Mouse (Mus musculus) limb, embryonic 14.5 days (tissue): ENCODE measurements at regions not wholly inside any gene's neighbourhood (a gene's known extent, or its start where the extent isn't known, plus 50 kb on each side); places are given as distances from the start of the nearest gene placed in this dataset.

Experiments
- ATAC-seq: fragments of 200-750 bp; cut with Nextera tagmentation; 2 replicates; pipeline ENCODE4 v1.8.0; 2017; ENCODE audit warnings: low read depth, moderate number of reproducible peaks, moderate TSS enrichment; ENCODE audit not compliant: low FRiP score
- DNase-seq: peaks from one replicate; pipeline ENCODE4 v3.0.0-alpha.2; 2015; ENCODE audit warnings: low spot score
- H3K27ac ChIP-seq: fragments of 300-500 bp; sonication (generic); replicated peaks from 2 replicates; pipeline ENCODE4 v1.5.1; 2014; ENCODE audit warnings: low read depth, mild to moderate bottlenecking, low read length, moderate library complexity, mixed read lengths
- H3K27me3 ChIP-seq: fragments of 300-500 bp; sonication (generic); 2 replicates; pipeline ENCODE4 v1.6.1; 2014; ENCODE audit warnings: low read length, mixed read lengths; ENCODE audit not compliant: control insufficient read depth, insufficient read depth
- H3K36me3 ChIP-seq: fragments of 300-500 bp; sonication (generic); 2 replicates; pipeline ENCODE4 v1.6.1; 2014; ENCODE audit warnings: mild to moderate bottlenecking, low read length, moderate library complexity, mixed read lengths; ENCODE audit not compliant: control insufficient read depth, insufficient read depth
- H3K4me1 ChIP-seq: fragments of 300-500 bp; sonication (generic); 2 replicates; pipeline ENCODE4 v1.6.1; 2014; ENCODE audit warnings: antibody characterized with exemption, low read length, mixed read lengths; ENCODE audit not compliant: control insufficient read depth, insufficient read depth
- H3K4me2 ChIP-seq: fragments of 300-500 bp; sonication (generic); replicated peaks from 2 replicates; pipeline ENCODE4 v1.6.1; 2014; ENCODE audit warnings: low read depth, mild to moderate bottlenecking, low read length, moderate library complexity; ENCODE audit not compliant: severe bottlenecking
- H3K4me3 ChIP-seq: fragments of 300-500 bp; sonication (generic); replicated peaks from 2 replicates; pipeline ENCODE4 v1.5.1; 2014; ENCODE audit warnings: low read length
- H3K9ac ChIP-seq: fragments of 300-500 bp; sonication (generic); 2 replicates; pipeline ENCODE4 v1.6.1; 2014; ENCODE audit warnings: mild to moderate bottlenecking, low read depth, low read length, moderate library complexity; ENCODE audit not compliant: severe bottlenecking
- H3K9me3 ChIP-seq: fragments of 300-500 bp; sonication (generic); 2 replicates; pipeline ENCODE4 v1.6.1; 2016; ENCODE audit warnings: low read length; ENCODE audit not compliant: control insufficient read depth
- POLR2A ChIP-seq: fragments of 200-500 bp; IDR thresholded peaks from 2 replicates; pipeline ENCODE4 v1.8.0; 2012; ENCODE audit warnings: inconsistent platforms, mild to moderate bottlenecking, moderate library complexity, borderline replicate concordance; ENCODE audit not compliant: insufficient read depth, insufficient read length; ENCODE audit errors: extremely low read depth
- WGBS: fragments of 180-500 bp; shearing (Covaris S2); extraction: QIAGEN DNeasy Blood & Tissue Kit; methylation state at CpG from one replicate; pipeline ENCODE4 v1.1.7; 2014; 5-methylcytosine and 5-hydroxymethylcytosine counted together

DNA sequence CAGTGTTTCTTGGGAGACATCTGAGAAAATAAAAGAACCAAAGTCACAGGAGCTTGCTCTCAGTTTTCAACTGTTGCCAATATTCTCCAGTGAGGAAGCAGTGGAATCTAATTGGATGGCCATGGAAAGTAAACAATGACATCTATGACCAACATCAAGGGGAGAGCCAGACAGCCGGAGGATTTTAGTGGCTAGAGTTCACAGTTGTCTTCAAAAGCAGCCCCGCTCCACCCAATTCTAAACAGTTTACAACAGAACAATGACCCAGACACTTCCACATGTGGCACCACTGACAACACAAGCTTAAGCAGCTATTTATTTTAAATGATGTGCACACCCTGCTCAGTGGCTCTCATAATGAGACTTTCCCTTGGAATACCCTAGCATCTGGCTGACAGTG, 317.5 kb upstream of the Isx start:
- Histone ChIP-seq H3K4me3 (no peak overlapping the region), H3K27me3 (no peaks in the 10 kb centered on the region), H3K4me1 (peaks cover 11% of the 10 kb centered on the region), H3K9me3 (no peaks in the 10 kb centered on the region), H3K9ac (no peak overlapping the region), H3K27ac (no peak overlapping the region), H3K36me3 (no peaks in the 10 kb centered on the region), H3K4me2 (no peak overlapping the region)
- WGBS, result 46% methylated on average over 2 of the region's 2 CpGs
- DNase-seq, result no peak
- TF ChIP-seq POLR2A, result no peak
- ATAC-seq, result no peak

DNA sequence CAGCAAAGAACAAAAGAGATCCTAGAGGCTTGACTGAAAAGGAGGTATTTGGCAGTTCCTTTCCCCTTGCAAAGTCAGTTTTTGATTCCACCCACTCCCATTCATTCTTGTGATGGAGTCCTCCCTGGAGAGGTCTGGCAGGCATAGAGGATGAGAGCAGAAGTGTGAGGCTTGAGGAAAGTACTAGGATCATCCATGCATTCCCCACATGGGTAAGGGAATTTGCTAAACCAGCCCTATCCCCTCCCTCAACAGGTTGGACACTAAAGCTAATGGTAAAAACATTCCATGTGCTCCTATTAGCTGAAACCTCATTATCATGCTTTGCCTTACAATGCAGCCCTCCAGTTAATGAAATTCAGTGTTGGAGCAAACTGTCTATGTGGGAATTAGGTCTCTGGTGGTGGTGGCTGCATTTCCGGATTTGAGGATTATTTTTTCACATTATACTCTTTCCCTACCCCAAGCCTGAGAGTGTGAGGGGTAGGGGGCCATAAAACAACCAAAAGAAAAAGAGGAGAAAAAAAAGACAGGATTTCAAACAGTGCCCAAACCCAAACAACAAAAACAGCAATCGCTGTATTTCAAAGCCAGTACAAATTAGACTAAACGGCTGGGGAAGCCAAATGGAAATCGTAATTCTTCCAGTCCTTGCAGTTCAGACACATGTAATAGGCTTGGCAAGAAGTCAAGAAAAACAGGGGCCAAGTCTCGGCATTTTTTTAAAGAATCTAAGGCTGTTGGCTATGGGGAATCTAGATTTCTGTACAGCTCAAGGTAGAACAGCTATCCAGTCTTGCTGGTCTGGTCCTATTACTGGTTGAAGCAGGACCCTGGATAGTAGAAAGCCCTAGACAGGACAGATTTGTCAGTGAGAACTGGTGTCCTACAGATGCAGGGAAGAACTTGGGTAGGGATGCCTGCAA, 315.2 kb upstream of the Isx start:
- ATAC-seq (peak; percentile 47), DNase-seq (peak; percentile 83)
- H3K27me3 ChIP-seq, result no peaks in the 10 kb centered on the region
- no peaks in the 10 kb centered on the region for H3K36me3 ChIP-seq
- no peaks in the 10 kb centered on the region for H3K9me3 ChIP-seq
- H3K9ac ChIP-seq, result no peak overlapping the region
- no peak overlapping the region for H3K4me2 ChIP-seq
- H3K27ac ChIP-seq, result no peak overlapping the region
- peaks cover 11% of the 10 kb centered on the region for H3K4me1 ChIP-seq
- no peak overlapping the region for H3K4me3 ChIP-seq
- WGBS, result 11% methylated on average over 5 of the region's 5 CpGs
- no peak for TF ChIP-seq POLR2A

DNA sequence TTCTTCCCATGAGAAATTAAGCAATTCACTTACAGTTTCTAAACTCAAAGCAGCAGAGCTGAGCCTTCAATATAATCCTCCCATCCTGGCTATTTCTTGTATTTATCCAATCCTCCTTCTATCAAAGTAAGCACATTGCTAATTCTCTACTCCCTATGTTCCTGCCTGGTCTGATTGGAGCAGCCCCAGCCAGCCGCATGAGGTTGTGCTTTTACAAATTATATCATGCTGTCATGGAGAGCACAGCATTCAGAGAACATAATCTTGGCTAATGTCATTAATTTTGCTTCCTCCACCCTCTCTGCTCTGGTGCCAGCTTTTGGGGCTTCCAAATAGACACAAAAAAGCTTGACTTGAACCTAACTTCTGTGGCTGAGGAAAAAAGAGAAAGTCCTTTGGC, 311.9 kb upstream of the Isx start:
- no peaks in the 10 kb centered on the region for H3K36me3 ChIP-seq
- no peak for TF ChIP-seq POLR2A
- no peak overlapping the region for H3K4me2 ChIP-seq
- 74% methylated on average over 1 of the region's 1 CpGs for WGBS
- no peak overlapping the region for H3K9ac ChIP-seq
- H3K9me3 ChIP-seq, result no peaks in the 10 kb centered on the region
- peaks cover 11% of the 10 kb centered on the region for H3K4me1 ChIP-seq
- no peak overlapping the region for H3K4me3 ChIP-seq
- no peak for DNase-seq
- no peak overlapping the region for H3K27ac ChIP-seq
- no peak for ATAC-seq
- H3K27me3 ChIP-seq, result no peaks in the 10 kb centered on the region
